Mouse (Mus musculus): Measurements from ENCODE around the gene Otc. TPM values are rescaled to one million over a fixed set of nuclear protein-coding genes. Genes with fewer than 3 reads are reported as not detected.
A peak's percentile ranks its signal among the peaks of the same experiment; 100 is the strongest.

Otc gene
- total and polyA plus RNA-seq, 3 experiments: 0.12 TPM; not detected in 2

- dilution Hi-C loops (cut with MboI; ENCODE audit: extremely low pct_ligation_motif_present, extremely low pct_unique_long_range_greater_than_20kb, low sequenced_read_pairs): no loop called here
- peak; percentile 45 for DNase-seq (ENCODE audit: extremely low read depth)
- Histone ChIP-seq H3K36me3 (replicated peaks in 1 of 2; ENCODE audit: control insufficient read depth in 1 of 2, insufficient read depth in 1 of 2, low read length in 1 of 2) (peaks cover 0 to 2% of the 10 kb centered on the region in 2 experiments), H3K4me2 (ENCODE audit: insufficient read depth, low read depth, poor library complexity, severe bottlenecking) (no peak overlapping the region), H3K4me3 (replicated peaks in 1 of 3; ENCODE audit: low read depth in 2 of 3, low read length in 2 of 3, poor library complexity in 1 of 3) (peak overlapping the region; percentile 55 to 92 (median 73)), H3K79me2 (replicated peaks; ENCODE audit: control insufficient read depth, extremely low read depth, insufficient read depth, poor library complexity, severe bottlenecking) (no peaks in the 10 kb centered on the region), H3K9ac (ENCODE audit: insufficient read depth, low read depth) (peak overlapping the region; percentile 80), H3K4me1 (ENCODE audit: control insufficient read depth in 1 of 2, insufficient read depth in 2 of 2) (peaks cover 0 to 3% of the 10 kb centered on the region in 2 experiments; a peak in 1 of 4 replicates), H3K27me3 (replicated peaks) (no peaks in the 10 kb centered on the region), H3K27ac (ENCODE audit: insufficient read depth, low read depth) (peak overlapping the region; percentile 19; the same call in 1 of the 2 replicates), H3K9me3 (replicated peaks; ENCODE audit: low read length) (no peaks in the 10 kb centered on the region)
- in situ Hi-C loops (cut with MboI; ENCODE audit: low pct_ligation_motif_present, low pct_unique_long_range_greater_than_20kb, low sequenced_read_pairs): no loop called here
- TF ChIP-seq EP300 (IDR thresholded peaks at IDR 0.05; ENCODE audit: low read length): no peak
- TF ChIP-seq ZNF384 (IDR thresholded peaks at IDR 0.05; ENCODE audit: low read depth, low read length): peak; percentile 87
- no peak; the same call in 1 of the 2 replicates for TF ChIP-seq ZC3H11A (IDR thresholded peaks at IDR 0.05; ENCODE audit: low read depth, low read length)
- TF ChIP-seq POLR2AphosphoS2 (IDR thresholded peaks at IDR 0.05; ENCODE audit: low read depth, low read length): no peak
- no peak for TF ChIP-seq BHLHE40 (IDR thresholded peaks at IDR 0.05; ENCODE audit: low read depth, low read length)
- TF ChIP-seq SMC3 (IDR thresholded peaks at IDR 0.05; ENCODE audit: low read depth, low read length): no peak
- no peak for TF ChIP-seq UBTF (IDR thresholded peaks at IDR 0.05; ENCODE audit: low read depth, low read length)
- no peak for TF ChIP-seq MAFK (IDR thresholded peaks at IDR 0.05; ENCODE audit: insufficient replicate concordance, low read length)
- TF ChIP-seq CHD1 (IDR thresholded peaks at IDR 0.05; ENCODE audit: low read depth, low read length): no peak
- TF ChIP-seq NRF1 (IDR thresholded peaks at IDR 0.05; ENCODE audit: low read depth, low read length): no peak
- TF ChIP-seq ZMIZ1 (IDR thresholded peaks at IDR 0.05; ENCODE audit: low read depth, low read length): no peak
- TF ChIP-seq TBP (conservative IDR thresholded peaks at IDR 0.05; ENCODE audit: low read depth, low read length): no peak
- TF ChIP-seq ZKSCAN1 (IDR thresholded peaks at IDR 0.05; ENCODE audit: borderline replicate concordance, low read depth, low read length): no peak
- TF ChIP-seq NELFE (IDR thresholded peaks at IDR 0.05; ENCODE audit: low read depth, low read length): peak; percentile 13; the same call in 1 of the 2 replicates
- no peak for TF ChIP-seq JUN (IDR thresholded peaks at IDR 0.05; ENCODE audit: insufficient read depth, low read depth, low read length)
- no peak for TF ChIP-seq CTCF (conservative IDR thresholded peaks at IDR 0.05 in 1 of 2, IDR thresholded peaks at IDR 0.05 in 1 of 2; ENCODE audit: low read depth in 2 of 2, low read length in 2 of 2)
- TF ChIP-seq MXI1 (IDR thresholded peaks at IDR 0.05; ENCODE audit: low read depth, low read length): no peak
- no peak for TF ChIP-seq GABPA (IDR thresholded peaks at IDR 0.05; ENCODE audit: insufficient replicate concordance, low read depth, low read length)
- no peak for TF ChIP-seq E2F4 (IDR thresholded peaks at IDR 0.05; ENCODE audit: insufficient replicate concordance, low read depth, low read length)
- TF ChIP-seq CHD2 (IDR thresholded peaks at IDR 0.05; ENCODE audit: low read length): no peak
- no peak for TF ChIP-seq MAX (IDR thresholded peaks at IDR 0.05; ENCODE audit: low read length)
- no peak for TF ChIP-seq IRF4 (IDR thresholded peaks at IDR 0.05; ENCODE audit: low read depth, low read length)
- no peak for TF ChIP-seq JUND (conservative IDR thresholded peaks at IDR 0.05; ENCODE audit: low read depth, low read length)
- peak; percentile 46; the same call in 1 of the 2 replicates for TF ChIP-seq ELF1 (IDR thresholded peaks at IDR 0.05; ENCODE audit: low read depth, low read length)
- TF ChIP-seq PAX5 (IDR thresholded peaks at IDR 0.05; ENCODE audit: low read length): no peak
- TF ChIP-seq RAD21 (IDR thresholded peaks at IDR 0.05; ENCODE audit: low read depth, low read length): no peak
- no peak for TF ChIP-seq RCOR1 (conservative IDR thresholded peaks at IDR 0.05; ENCODE audit: low read depth, low read length)
- no peak for TF ChIP-seq MEF2A (IDR thresholded peaks at IDR 0.05; ENCODE audit: borderline replicate concordance, low read depth, low read length)
- no peak; the same call in 1 of the 2 replicates for TF ChIP-seq POLR2A (IDR thresholded peaks at IDR 0.05; ENCODE audit: low read depth, low read length)
- no peak for TF ChIP-seq USF1 (IDR thresholded peaks at IDR 0.05; ENCODE audit: low read depth, low read length)
- TF ChIP-seq TCF12 (IDR thresholded peaks at IDR 0.05; ENCODE audit: low read depth, low read length): no peak
- no peak for TF ChIP-seq USF2 (conservative IDR thresholded peaks at IDR 0.05; ENCODE audit: low read depth, low read length)
- TF ChIP-seq ETS1 (conservative IDR thresholded peaks at IDR 0.05; ENCODE audit: low read depth, low read length): no peak
- TF ChIP-seq HCFC1 (IDR thresholded peaks at IDR 0.05; ENCODE audit: low read depth, low read length): peak; percentile 72
- no peak for TF ChIP-seq MYC (IDR thresholded peaks at IDR 0.05; ENCODE audit: low read depth, low read length)
Observed at GRCm38 (mm10) chrX:10215972-10216371, 36.1 kb upstream of the Otc start.
